Mouse (Mus musculus) heart, embryonic 10.5 days (tissue): ENCODE measurements at regions not wholly inside any gene's neighbourhood (a gene's known extent, or its start where the extent isn't known, plus 50 kb on each side); places are given as distances from the start of the nearest gene placed in this dataset.
A peak's percentile ranks its signal among the peaks of the same experiment; 100 is the strongest.

Experiments used
- DNase-seq: peaks from one replicate; pipeline ENCODE4 v3.0.0-alpha.2; 2017; ENCODE audit warnings: low spot score
- H3K27ac ChIP-seq: fragments of 300-500 bp; sonication (generic); 2 replicates; pipeline ENCODE4 v1.5.1; 2016; ENCODE audit warnings: mild to moderate bottlenecking
- H3K27me3 ChIP-seq: fragments of 300-500 bp; sonication (generic); 2 replicates; pipeline ENCODE4 v1.6.1; 2016; ENCODE audit warnings: mild to moderate bottlenecking; ENCODE audit not compliant: poor library complexity, insufficient read depth, severe bottlenecking
- H3K36me3 ChIP-seq: fragments of 300-500 bp; sonication (generic); 2 replicates; pipeline ENCODE4 v1.6.1; 2016; ENCODE audit warnings: mild to moderate bottlenecking, moderate library complexity
- H3K4me1 ChIP-seq: fragments of 300-500 bp; sonication (generic); 2 replicates; pipeline ENCODE4 v1.6.1; 2016; ENCODE audit warnings: mild to moderate bottlenecking
- H3K4me3 ChIP-seq: fragments of 300-500 bp; sonication (generic); 2 replicates; pipeline ENCODE4 v1.5.1; 2016; ENCODE audit warnings: mild to moderate bottlenecking, moderate library complexity
- H3K9me3 ChIP-seq: fragments of 300-500 bp; sonication (generic); 2 replicates; pipeline ENCODE4 v1.6.1; 2016; ENCODE audit warnings: mild to moderate bottlenecking, moderate library complexity
- WGBS: fragments of 180-500 bp; shearing (Covaris S2); methylation state at CpG from one replicate; pipeline ENCODE4 v1.1.7; 2016; 5-methylcytosine and 5-hydroxymethylcytosine counted together

GRCm38 (mm10) chr1:127152840-127153239 lies 52.0 kb upstream of the Mgat5 start:
- Histone ChIP-seq H3K36me3 (no peaks in the 10 kb centered on the region), H3K27ac (no peak overlapping the region), H3K9me3 (no peaks in the 10 kb centered on the region), H3K4me3 (no peak overlapping the region), H3K4me1 (no peaks in the 10 kb centered on the region; the same call in 1 of the 2 replicates), H3K27me3 (no peaks in the 10 kb centered on the region)
- DNase-seq: peak; percentile 28
- WGBS: 79% methylated on average over 6 of the region's 6 CpGs

DNA sequence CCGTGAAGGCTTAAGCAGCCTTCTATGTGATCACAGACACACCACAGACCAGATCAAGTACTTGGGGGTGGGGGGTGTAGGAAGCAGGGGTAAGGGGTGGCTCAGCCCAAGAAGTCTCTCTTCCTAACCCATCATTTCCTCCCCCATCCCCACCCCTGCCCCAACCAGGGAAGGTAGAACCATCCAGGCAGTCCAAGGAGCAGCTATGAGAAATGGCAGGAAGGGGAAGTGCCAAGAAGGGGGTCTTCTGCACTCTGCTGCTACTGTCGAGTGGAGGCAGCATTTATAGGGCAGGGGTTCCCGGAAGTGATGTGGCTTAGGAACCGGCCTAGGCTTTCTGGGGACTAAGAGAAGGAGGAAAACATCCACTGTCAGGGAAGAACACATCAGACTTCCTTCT lies 69.3 kb upstream of the Mgat5 start:
- no peaks in the 10 kb centered on the region for H3K4me1 ChIP-seq
- H3K27me3 ChIP-seq: no peaks in the 10 kb centered on the region
- H3K9me3 ChIP-seq: no peaks in the 10 kb centered on the region
- H3K36me3 ChIP-seq: no peaks in the 10 kb centered on the region
- H3K27ac ChIP-seq: no peak overlapping the region
- H3K4me3 ChIP-seq: no peak overlapping the region
- 65% methylated on average over 4 of the region's 4 CpGs for WGBS
- peak; percentile 55 for DNase-seq

GRCm38 (mm10) chr1:127131871-127132270 lies 72.9 kb upstream of the Mgat5 start:
- H3K27me3 ChIP-seq: no peaks in the 10 kb centered on the region
- no peak overlapping the region for H3K4me3 ChIP-seq
- H3K27ac ChIP-seq: no peak overlapping the region
- no peaks in the 10 kb centered on the region for H3K9me3 ChIP-seq
- peak; percentile 13 for DNase-seq
- H3K4me1 ChIP-seq: no peaks in the 10 kb centered on the region
- 92% methylated on average over 5 of the region's 5 CpGs for WGBS
- no peaks in the 10 kb centered on the region for H3K36me3 ChIP-seq

DNA sequence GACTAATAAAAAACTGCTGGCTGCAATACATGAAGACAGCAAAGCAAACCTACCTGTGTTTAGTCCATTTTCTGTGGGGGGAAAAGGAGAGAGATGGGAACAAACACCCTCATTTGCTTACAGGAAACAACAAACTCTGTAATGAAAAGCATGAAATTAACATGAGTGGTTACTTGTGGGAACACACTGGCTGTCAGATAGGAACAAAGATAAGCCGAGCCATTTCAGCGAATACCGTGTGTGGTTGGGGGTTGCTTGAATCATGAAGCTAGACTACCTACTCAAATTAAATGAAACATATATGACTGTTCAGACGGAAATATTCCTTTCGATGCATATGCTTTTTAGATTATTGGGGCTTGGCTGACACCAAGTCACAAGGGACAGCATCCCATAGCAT lies 80.0 kb upstream of the Mgat5 start:
- no peak for DNase-seq
- Histone ChIP-seq H3K27ac (no peak overlapping the region), H3K4me1 (no peaks in the 10 kb centered on the region), H3K9me3 (no peaks in the 10 kb centered on the region), H3K27me3 (no peaks in the 10 kb centered on the region), H3K36me3 (no peaks in the 10 kb centered on the region), H3K4me3 (no peak overlapping the region)
- WGBS: 88% methylated on average over 5 of the region's 5 CpGs

- Histone ChIP-seq H3K4me1 (no peaks in the 10 kb centered on the region), H3K9me3 (no peaks in the 10 kb centered on the region), H3K36me3 (no peaks in the 10 kb centered on the region), H3K27ac (no peak overlapping the region), H3K4me3 (no peak overlapping the region), H3K27me3 (no peaks in the 10 kb centered on the region)
- peak; percentile 38 for DNase-seq
- 81% methylated on average over 1 of the region's 1 CpGs for WGBS
These were observed 86.8 kb upstream of the Mgat5 start for GRCm38 (mm10) chr1:127118019-127118418.

DNA sequence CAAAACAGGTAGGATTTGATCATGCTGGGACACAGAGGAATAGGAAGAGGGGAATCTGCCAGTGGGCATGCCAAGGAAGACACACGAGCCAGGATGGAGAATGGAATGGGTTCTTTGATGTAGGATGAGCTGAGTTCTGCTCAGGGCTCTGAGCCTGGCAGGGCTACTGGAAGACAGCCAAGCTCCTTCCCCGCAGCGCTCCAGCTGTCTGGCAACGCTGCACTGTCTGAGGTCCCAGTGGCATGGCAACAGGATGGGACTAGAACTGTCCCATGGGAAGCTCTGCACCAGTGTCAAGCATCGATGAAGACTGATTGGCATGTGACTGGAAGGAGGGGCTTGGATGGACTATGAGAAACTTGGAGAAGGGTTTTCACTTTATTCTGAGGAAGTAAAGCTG lies 97.3 kb upstream of the Mgat5 start:
- Histone ChIP-seq H3K27ac (no peak overlapping the region), H3K27me3 (no peaks in the 10 kb centered on the region), H3K4me3 (no peak overlapping the region), H3K36me3 (no peaks in the 10 kb centered on the region), H3K9me3 (no peaks in the 10 kb centered on the region), H3K4me1 (no peaks in the 10 kb centered on the region)
- WGBS: 66% methylated on average over 5 of the region's 5 CpGs
- DNase-seq: no peak

- H3K4me3 ChIP-seq: no peak overlapping the region
- H3K9me3 ChIP-seq: no peaks in the 10 kb centered on the region
- no peak overlapping the region for H3K27ac ChIP-seq
- no peaks in the 10 kb centered on the region for H3K4me1 ChIP-seq
- H3K27me3 ChIP-seq: no peaks in the 10 kb centered on the region
- WGBS: 77% methylated on average over 8 of the region's 8 CpGs
- no peaks in the 10 kb centered on the region for H3K36me3 ChIP-seq
- no peak for DNase-seq
These were observed 99.0 kb upstream of the Mgat5 start for GRCm38 (mm10) chr1:127105861-127106260.

DNA sequence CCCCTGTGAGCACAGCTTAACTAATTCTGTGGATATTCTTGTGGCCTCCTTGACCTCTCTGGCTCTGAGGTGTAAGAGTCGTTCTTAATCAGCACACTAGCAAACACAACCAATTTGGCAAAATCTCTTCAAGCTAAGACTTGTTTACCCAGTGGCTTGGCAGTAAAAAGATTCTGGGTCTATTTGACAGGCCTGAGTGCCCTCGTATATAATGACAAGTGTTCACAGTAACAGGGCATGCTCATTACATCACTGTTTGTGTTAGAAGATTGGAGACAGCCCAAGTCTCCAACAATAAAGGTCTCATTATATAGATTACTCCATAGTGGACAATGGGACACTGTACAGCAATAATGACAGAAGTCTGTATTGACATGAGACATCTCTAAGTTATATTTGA lies 101.2 kb upstream of the Mgat5 start:
- H3K9me3 ChIP-seq: no peaks in the 10 kb centered on the region
- H3K27ac ChIP-seq: no peak overlapping the region
- H3K4me1 ChIP-seq: no peaks in the 10 kb centered on the region
- no peak for DNase-seq
- WGBS: 54% methylated on average over 2 of the region's 2 CpGs
- H3K4me3 ChIP-seq: no peak overlapping the region
- H3K27me3 ChIP-seq: no peaks in the 10 kb centered on the region
- H3K36me3 ChIP-seq: no peaks in the 10 kb centered on the region

DNA sequence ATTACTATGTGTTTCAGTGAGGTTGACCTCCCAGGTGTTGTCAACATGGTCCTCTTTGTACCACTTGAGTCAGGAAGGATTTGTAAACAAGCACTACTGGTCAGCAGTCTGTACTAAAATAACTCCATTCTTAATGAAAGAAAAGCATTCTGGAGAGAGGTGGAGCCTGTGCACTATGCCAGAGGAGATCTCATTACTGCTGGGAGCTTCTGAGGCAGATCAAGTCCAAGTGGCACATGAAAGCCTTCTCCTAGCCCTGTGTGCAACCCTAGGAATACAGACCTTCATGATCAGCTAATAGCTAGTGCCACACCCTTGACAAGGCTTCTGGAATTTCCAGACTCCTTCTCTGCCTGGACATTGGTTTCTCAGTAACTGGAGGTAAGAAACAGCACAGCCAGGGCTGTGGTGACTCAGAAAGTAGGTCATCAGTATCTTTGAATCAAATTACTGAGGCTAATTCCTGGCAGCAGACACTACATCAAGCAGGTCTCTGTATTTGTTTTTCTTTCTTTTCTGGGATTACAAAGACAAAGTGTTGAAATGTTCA lies 105.9 kb upstream of the Mgat5 start:
- H3K4me3 ChIP-seq: no peak overlapping the region

GRCm38 (mm10) chr1:127087616-127088015 lies 117.2 kb upstream of the Mgat5 start:
- no peak for DNase-seq
- Histone ChIP-seq H3K27ac (no peak overlapping the region), H3K4me3 (no peak overlapping the region), H3K9me3 (no peaks in the 10 kb centered on the region), H3K36me3 (no peaks in the 10 kb centered on the region), H3K27me3 (no peaks in the 10 kb centered on the region), H3K4me1 (no peaks in the 10 kb centered on the region)

More for the DNA sequence above, 105.9 kb upstream of the Mgat5 start:
- H3K4me1 ChIP-seq: no peaks in the 10 kb centered on the region
- H3K27ac ChIP-seq: no peak overlapping the region
- no peaks in the 10 kb centered on the region for H3K9me3 ChIP-seq
- H3K36me3 ChIP-seq: no peaks in the 10 kb centered on the region
- DNase-seq: no peak
- H3K27me3 ChIP-seq: no peaks in the 10 kb centered on the region

- 61% methylated on average over 4 of the region's 4 CpGs for WGBS
These were observed 118.8 kb upstream of the Mgat5 start for GRCm38 (mm10) chr1:127085988-127086387.

GRCm38 (mm10) chr1:127083761-127084308 lies 121.0 kb upstream of the Mgat5 start:
- WGBS: 66% methylated on average over 3 of the region's 3 CpGs
- Histone ChIP-seq H3K4me1 (peaks cover 3% of the 10 kb centered on the region; the same call in 1 of the 2 replicates), H3K9me3 (no peaks in the 10 kb centered on the region), H3K36me3 (no peaks in the 10 kb centered on the region), H3K27me3 (no peaks in the 10 kb centered on the region), H3K27ac (no peak overlapping the region), H3K4me3 (no peak overlapping the region)
- no peak for DNase-seq

More at GRCm38 (mm10) chr1:127085988-127086387, 118.8 kb upstream of the Mgat5 start:
- H3K36me3 ChIP-seq: no peaks in the 10 kb centered on the region
- no peak for DNase-seq
- no peaks in the 10 kb centered on the region for H3K4me1 ChIP-seq
- no peaks in the 10 kb centered on the region for H3K9me3 ChIP-seq
- no peak overlapping the region for H3K27ac ChIP-seq
- no peak overlapping the region for H3K4me3 ChIP-seq
- H3K27me3 ChIP-seq: no peaks in the 10 kb centered on the region

DNA sequence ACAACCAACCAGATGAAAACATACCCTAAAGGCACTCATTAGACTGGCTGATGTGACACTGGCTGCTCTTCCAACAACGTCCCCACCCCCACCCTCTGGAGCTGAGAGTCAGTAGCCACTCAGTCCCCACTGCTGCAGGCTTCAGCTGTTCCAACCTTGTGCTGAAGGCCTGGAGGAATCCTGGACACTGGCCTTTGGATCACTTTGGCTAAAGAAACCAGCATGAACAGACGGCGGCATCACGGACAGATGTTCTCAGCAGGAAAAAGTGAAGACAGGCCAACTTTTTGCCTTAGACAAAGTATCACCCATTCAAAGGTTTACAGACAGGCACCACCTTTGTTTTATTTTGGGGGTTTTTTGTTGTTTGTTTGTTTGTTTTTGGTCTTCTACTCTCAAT lies 125.8 kb upstream of the Mgat5 start:
- DNase-seq: no peak
- no peaks in the 10 kb centered on the region for H3K27me3 ChIP-seq
- H3K9me3 ChIP-seq: no peaks in the 10 kb centered on the region
- peaks cover 7% of the 10 kb centered on the region; the same call in 1 of the 2 replicates for H3K4me1 ChIP-seq
- no peak overlapping the region for H3K27ac ChIP-seq
- no peak overlapping the region for H3K4me3 ChIP-seq
- H3K36me3 ChIP-seq: no peaks in the 10 kb centered on the region
- WGBS: 71% methylated on average over 4 of the region's 4 CpGs

DNA sequence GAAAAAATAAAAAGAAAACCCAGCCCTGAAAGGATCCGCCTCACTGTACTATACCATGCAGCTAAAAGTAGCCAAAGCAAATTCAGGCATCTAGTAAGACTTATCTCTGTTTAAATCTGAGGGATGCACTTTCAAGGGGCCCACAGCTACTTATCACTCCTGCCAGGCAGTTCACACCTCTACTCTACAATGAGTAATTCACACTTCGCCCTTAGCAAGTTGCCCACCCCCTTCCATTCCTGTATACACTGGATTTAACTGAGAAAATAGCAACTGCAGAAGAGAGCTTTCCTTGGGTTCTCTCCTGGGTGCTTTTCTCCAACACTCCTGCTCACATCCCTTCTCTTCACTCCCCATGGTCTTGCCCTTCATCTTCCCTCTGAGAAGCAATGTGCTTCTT lies 142.4 kb upstream of the Mgat5 start:
- 62% methylated on average over 2 of the region's 2 CpGs for WGBS
- no peaks in the 10 kb centered on the region for H3K4me1 ChIP-seq

More for the DNA sequence above, 142.4 kb upstream of the Mgat5 start:
- Histone ChIP-seq H3K27ac (no peak overlapping the region), H3K36me3 (no peaks in the 10 kb centered on the region), H3K9me3 (no peaks in the 10 kb centered on the region), H3K27me3 (no peaks in the 10 kb centered on the region), H3K4me3 (no peak overlapping the region)
- no peak for DNase-seq
